ENCODE assay signal across 24 mouse cellular contexts in genomic region chr10:14517909-14518308, GRCm38 (mm10). TPM values are rescaled to one million over a fixed set of nuclear protein-coding genes. Genes with fewer than 3 reads are reported as not detected.
DNase-seq lines count a peak whose midpoint lies in the region; ATAC-seq and TF ChIP-seq lines count a peak whose summit lies in the region.
"Had no signal": no experiment of that assay in that cellular context is flagged by ENCODE, and none has a peak within 500 bp of the region (broad histone marks: within the 10 kb centered on the region; RNA-seq: fewer than 3 reads in every experiment).

No protein-coding gene starts in this region.

- 29% methylated on average over 5 of the region's 5 CpGs for WGBS in lung, embryonic 14.5 days
- 39% methylated on average over 5 of the region's 5 CpGs for WGBS in neural tube, embryonic 11.5 days
- 31% methylated on average over 5 of the region's 5 CpGs for WGBS in neural tube, embryonic 15.5 days
- 22% methylated on average over 5 of the region's 5 CpGs for WGBS in neural tube, embryonic 13.5 days

- H3K4me3 ChIP-seq in lung, embryonic 14.5 days (ENCODE audit: low read depth, low read length) = no peak overlapping the region
- no peak overlapping the region for H3K4me3 ChIP-seq in neural tube, embryonic 11.5 days (ENCODE audit: low read depth, low read length)
- no peak overlapping the region for H3K4me3 ChIP-seq in neural tube, embryonic 15.5 days (replicated peaks)
- H3K4me3 ChIP-seq in neural tube, embryonic 13.5 days = no peak overlapping the region
- H3K4me3 ChIP-seq: heart, embryonic 10.5 days; heart, embryonic 15.5 days; hindbrain, embryonic 12.5 days; limb, embryonic 13.5 days had no signal

- H3K27ac ChIP-seq in lung, embryonic 14.5 days (ENCODE audit: low read depth) = no peak overlapping the region
- H3K27ac ChIP-seq in neural tube, embryonic 11.5 days (ENCODE audit: low read depth, low read length) = no peak overlapping the region
- H3K27ac ChIP-seq in neural tube, embryonic 15.5 days (replicated peaks) = no peak overlapping the region
- H3K27ac ChIP-seq in neural tube, embryonic 13.5 days (replicated peaks) = no peak overlapping the region
- H3K27ac ChIP-seq: heart, embryonic 10.5 days; heart, embryonic 15.5 days; hindbrain, embryonic 12.5 days; limb, embryonic 13.5 days had no signal

- no peak overlapping the region for H3K9ac ChIP-seq in lung, embryonic 14.5 days
- H3K9ac ChIP-seq in neural tube, embryonic 11.5 days (ENCODE audit: low read length) = no peak overlapping the region
- H3K9ac ChIP-seq in neural tube, embryonic 15.5 days (replicated peaks) = no peak overlapping the region
- H3K9ac ChIP-seq in neural tube, embryonic 13.5 days = no peak overlapping the region
- H3K9ac ChIP-seq: heart, embryonic 15.5 days; hindbrain, embryonic 12.5 days; limb, embryonic 13.5 days had no signal

- no peak overlapping the region for H3K4me2 ChIP-seq in lung, embryonic 14.5 days
- H3K4me2 ChIP-seq in neural tube, embryonic 11.5 days (ENCODE audit: low read depth) = no peak overlapping the region
- no peak overlapping the region for H3K4me2 ChIP-seq in neural tube, embryonic 15.5 days
- H3K4me2 ChIP-seq in neural tube, embryonic 13.5 days = no peak overlapping the region
- H3K4me2 ChIP-seq: heart, embryonic 15.5 days; hindbrain, embryonic 12.5 days; limb, embryonic 13.5 days; liver, embryonic 11.5 days; midbrain, embryonic 11.5 days had no signal

- H3K27me3 ChIP-seq in lung, embryonic 14.5 days (ENCODE audit: insufficient read depth, low read length) = no peaks in the 10 kb centered on the region
- no peaks in the 10 kb centered on the region for H3K27me3 ChIP-seq in neural tube, embryonic 11.5 days (ENCODE audit: control insufficient read depth, insufficient read depth, low read length)
- H3K27me3 ChIP-seq in neural tube, embryonic 15.5 days (replicated peaks) = no peaks in the 10 kb centered on the region
- H3K27me3 ChIP-seq in neural tube, embryonic 13.5 days = no peaks in the 10 kb centered on the region
- H3K27me3 ChIP-seq: heart, embryonic 15.5 days; hindbrain, embryonic 12.5 days; limb, embryonic 13.5 days had no signal

- DNase-seq in embryo, embryonic 11 days = peak; percentile 1
- DNase-seq in embryo, embryonic 9.5 days (ENCODE audit: extremely low spot score) = no peak
- peak; percentile 55 for DNase-seq in lung, embryonic 14.5 days
- no peak for DNase-seq in lung, adult 18-20 months
- DNase-seq in neural tube, embryonic 11.5 days (ENCODE audit: low spot score) = peak; percentile 18
- DNase-seq in urinary bladder, adult 18-20 months (ENCODE audit: low spot score in 2 of 2) = no peak
- DNase-seq: adrenal gland, postnatal 14 days; cerebellum, adult 11 months; cerebellum, adult 9-10 months; gastrocnemius, postnatal 25 days; heart, adult 11 months; kidney, adult 8-10 months; kidney, postnatal 14 days had no signal

- H3K4me1 ChIP-seq in lung, embryonic 14.5 days (ENCODE audit: insufficient read depth) = peaks cover 11% of the 10 kb centered on the region
- peaks cover 4% of the 10 kb centered on the region for H3K4me1 ChIP-seq in neural tube, embryonic 11.5 days (ENCODE audit: control insufficient read depth, insufficient read depth, low read length)
- H3K4me1 ChIP-seq in neural tube, embryonic 15.5 days = no peaks in the 10 kb centered on the region
- peaks cover 4% of the 10 kb centered on the region; the same call in 1 of the 2 replicates for H3K4me1 ChIP-seq in neural tube, embryonic 13.5 days (replicated peaks)
- H3K4me1 ChIP-seq: heart, embryonic 10.5 days; hindbrain, embryonic 12.5 days had no signal

- no peaks in the 10 kb centered on the region for H3K36me3 ChIP-seq in lung, embryonic 14.5 days (ENCODE audit: insufficient read depth)
- H3K36me3 ChIP-seq in neural tube, embryonic 11.5 days (ENCODE audit: control insufficient read depth, insufficient read depth, low read length) = no peaks in the 10 kb centered on the region
- no peaks in the 10 kb centered on the region for H3K36me3 ChIP-seq in neural tube, embryonic 15.5 days
- H3K36me3 ChIP-seq in neural tube, embryonic 13.5 days = no peaks in the 10 kb centered on the region
- H3K36me3 ChIP-seq: heart, embryonic 10.5 days; heart, embryonic 15.5 days; hindbrain, embryonic 12.5 days; limb, embryonic 13.5 days had no signal

- no peaks in the 10 kb centered on the region for H3K9me3 ChIP-seq in lung, embryonic 14.5 days (ENCODE audit: low read depth, low read length)
- no peaks in the 10 kb centered on the region for H3K9me3 ChIP-seq in neural tube, embryonic 11.5 days (ENCODE audit: control insufficient read depth, low read length)
- H3K9me3 ChIP-seq in neural tube, embryonic 15.5 days (replicated peaks) = no peaks in the 10 kb centered on the region
- H3K9me3 ChIP-seq in neural tube, embryonic 13.5 days = no peaks in the 10 kb centered on the region
- H3K9me3 ChIP-seq: heart, embryonic 10.5 days; heart, embryonic 15.5 days; hindbrain, embryonic 12.5 days; limb, embryonic 13.5 days had no signal

- TF ChIP-seq CTCF in lung, embryonic 14.5 days (IDR thresholded peaks at IDR 0.05; ENCODE audit: low read depth) = no peak

- peak; percentile 78; the same call in 1 of the 2 replicates for ATAC-seq in lung, embryonic 14.5 days (ENCODE audit: insufficient read depth)
- peak; percentile 73; the same call in 1 of the 2 replicates for ATAC-seq in neural tube, embryonic 11.5 days (ENCODE audit: insufficient read depth, low FRiP score, low TSS enrichment)
- no peak for ATAC-seq in neural tube, embryonic 15.5 days (ENCODE audit: low FRiP score)
- 0 out of 2 replicates have a peak, but pooled peaks have one; percentile 50 for ATAC-seq in neural tube, embryonic 13.5 days (ENCODE audit: low read depth)
- ATAC-seq: forebrain, embryonic 14.5 days; intestine, embryonic 16.5 days; midbrain, embryonic 16.5 days had no signal

RNA-seq across cellular contexts. Expression of gene Adgrg6, which starts 27.6 kb away (rescaled TPM):
- 22.9 and 26.2 TPM in 2 replicates for polyA plus RNA-seq in lung, embryonic 14.5 days (2014; fragmentation: Nextera tagmentation; extraction: Ambion mirVana)
- polyA plus RNA-seq in neural tube, embryonic 11.5 days (2014; fragmentation: Nextera tagmentation; extraction: Ambion mirVana) = 6.2 and 8.1 TPM in 2 replicates
- polyA plus RNA-seq in neural tube, embryonic 15.5 days (2015; fragmentation: Nextera tagmentation; extraction: Ambion mirVana) = 2.0 and 2.4 TPM in 2 replicates
- 5.6 and 7.2 TPM in 2 replicates for polyA plus RNA-seq in neural tube, embryonic 13.5 days (2015; fragmentation: Nextera tagmentation; extraction: Ambion mirVana)

Comparison
In these comparisons a context has a peak if more than half of its experiments do, and no peak if none do; other contexts are left out.
1. DNase-seq: peak in embryo, embryonic 11 days (single experiment), lung, embryonic 14.5 days (single experiment) and neural tube, embryonic 11.5 days (single experiment); none in embryo, embryonic 9.5 days (single experiment), lung, adult 18-20 months (0 of 2) and urinary bladder, adult 18-20 months (0 of 2).